Mouse (Mus musculus) forebrain, embryonic 16.5 days (tissue): Measurements from ENCODE around the gene Myo16. TPM values are rescaled to one million over a fixed set of nuclear protein-coding genes. Genes with fewer than 3 reads are reported as not detected.
A peak's percentile ranks its signal among the peaks of the same experiment; 100 is the strongest.

ENCODE experiments used
- ATAC-seq: fragments of 200-750 bp; cut with Nextera tagmentation; 2 replicates; pipeline ENCODE4 v1.8.0; 2017; ENCODE audit warnings: mild to moderate bottlenecking, moderate library complexity
- H3K27ac ChIP-seq: fragments of 300-500 bp; sonication (generic); 2 replicates; pipeline ENCODE4 v1.5.1; 2014; ENCODE audit warnings: low read length, control low read depth
- H3K27me3 ChIP-seq: fragments of 300-500 bp; sonication (generic); replicated peaks from 2 replicates; pipeline ENCODE4 v1.6.1; 2014; ENCODE audit warnings: low read length; ENCODE audit not compliant: control insufficient read depth, insufficient read depth
- H3K36me3 ChIP-seq: fragments of 300-500 bp; sonication (generic); 2 replicates; pipeline ENCODE4 v1.6.1; 2014; ENCODE audit not compliant: control insufficient read depth, insufficient read depth
- H3K4me1 ChIP-seq: fragments of 300-500 bp; sonication (generic); replicated peaks from 2 replicates; pipeline ENCODE4 v1.6.1; 2014; ENCODE audit warnings: low read length; ENCODE audit not compliant: control insufficient read depth, insufficient read depth
- H3K4me2 ChIP-seq: fragments of 300-500 bp; sonication (generic); 2 replicates; pipeline ENCODE4 v1.6.1; 2014; ENCODE audit warnings: mild to moderate bottlenecking, low read length, control low read depth
- H3K4me3 ChIP-seq: fragments of 300-500 bp; sonication (generic); replicated peaks from 2 replicates; pipeline ENCODE4 v1.5.1; 2014; ENCODE audit warnings: mild to moderate bottlenecking, low read length, control low read depth
- H3K9ac ChIP-seq: fragments of 300-500 bp; sonication (generic); replicated peaks from 2 replicates; pipeline ENCODE4 v1.6.1; 2014; ENCODE audit warnings: low read depth, low read length, control low read depth
- H3K9me3 ChIP-seq: fragments of 300-500 bp; sonication (generic); 2 replicates; pipeline ENCODE4 v1.6.1; 2016; ENCODE audit warnings: low read length; ENCODE audit not compliant: control insufficient read depth
- WGBS: fragments of 180-500 bp; shearing (Covaris S2); extraction: QIAGEN DNeasy Blood & Tissue Kit; methylation state at CpG from one replicate; pipeline ENCODE4 v1.1.7; 2014; 5-methylcytosine and 5-hydroxymethylcytosine counted together
- polyA plus RNA-seq: library from polyadenylated mRNA; unstranded; fragments of >200 nt; fragmentation: Nextera tagmentation; extraction: Ambion mirVana; gene quantifications from 2 replicates; pipeline ENCODE4 v1.2.1, GENCODE M21; 2015

Gene Myo16
- polyA plus RNA-seq, 1 experiment from 2014 or later: 5.8 TPM

DNA sequence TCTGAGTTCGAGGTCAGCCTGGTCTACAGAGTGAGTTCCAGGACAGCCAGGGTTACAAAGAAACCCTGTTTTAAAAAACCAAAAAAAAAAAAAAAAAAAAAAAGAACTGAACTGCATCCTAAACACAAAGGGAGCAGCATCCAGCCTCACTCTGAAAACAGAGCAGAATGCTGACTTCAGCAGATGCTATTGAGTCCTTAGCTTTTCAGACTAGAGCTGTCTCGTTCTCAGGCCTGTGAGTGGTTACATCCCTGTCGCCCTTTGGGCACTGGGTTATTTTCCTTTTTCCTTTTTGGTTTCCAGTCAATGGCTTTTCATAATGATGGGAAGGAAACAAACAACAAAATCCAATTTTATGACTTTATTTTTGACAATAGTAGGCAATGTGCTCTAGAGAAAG lies 61.3 kb downstream of the Myo16 start:
- no peak overlapping the region for H3K9ac ChIP-seq
- no peak overlapping the region for H3K4me2 ChIP-seq
- H3K9me3 ChIP-seq: no peaks in the 10 kb centered on the region
- H3K4me3 ChIP-seq: no peak overlapping the region
- H3K27me3 ChIP-seq: no peaks in the 10 kb centered on the region
- WGBS: 44% methylated on average over 3 of the region's 3 CpGs
- H3K4me1 ChIP-seq: no peaks in the 10 kb centered on the region
- H3K36me3 ChIP-seq: no peaks in the 10 kb centered on the region
- no peak overlapping the region for H3K27ac ChIP-seq
- no peak for ATAC-seq

DNA sequence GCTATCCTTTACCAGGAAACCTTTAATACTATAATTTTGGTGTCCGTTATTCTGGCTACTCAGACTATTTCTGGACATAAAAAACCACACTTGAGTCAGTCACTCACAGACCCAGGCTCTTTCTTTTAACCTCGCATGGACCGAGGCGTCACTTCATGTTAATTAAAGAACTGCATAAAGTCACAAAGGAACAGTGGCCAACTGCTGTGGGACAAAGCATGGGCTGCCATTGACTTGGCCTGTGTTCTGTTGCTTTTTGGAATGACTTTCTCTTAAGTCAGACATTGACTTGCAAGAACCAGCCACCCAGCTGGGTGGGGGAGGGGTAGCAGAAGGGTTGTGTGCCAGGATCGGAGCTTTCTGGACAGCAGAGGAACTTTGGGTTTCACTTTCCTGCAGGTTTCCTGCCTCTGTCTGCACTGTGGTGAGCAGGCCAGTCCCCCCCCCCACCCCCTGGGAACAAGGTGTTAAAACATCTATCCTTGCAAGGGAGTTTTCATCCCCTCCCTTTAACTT lies 66.1 kb downstream of the Myo16 start:
- WGBS: 68% methylated on average over 5 of the region's 5 CpGs

DNA sequence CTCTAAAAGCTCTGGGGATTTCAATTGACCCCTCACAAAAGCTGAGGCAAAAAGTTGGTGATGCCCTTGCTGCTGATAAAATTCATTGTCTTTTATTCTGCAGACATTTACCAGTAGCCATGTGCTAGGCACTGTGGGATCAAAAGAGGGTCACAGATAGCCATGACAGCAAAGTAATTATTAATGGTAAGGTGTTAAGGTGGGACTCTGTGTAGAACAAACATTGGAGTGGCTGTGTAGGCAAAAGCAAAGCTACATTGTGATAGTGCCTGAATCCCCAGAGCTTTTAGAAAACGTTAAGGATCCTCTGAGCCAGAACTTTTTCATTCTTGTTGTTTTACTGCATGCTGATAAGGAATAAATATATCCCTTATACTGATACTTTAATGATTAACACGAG lies 69.1 kb downstream of the Myo16 start:
- Histone ChIP-seq H3K4me3 (no peak overlapping the region), H3K9ac (no peak overlapping the region), H3K36me3 (no peaks in the 10 kb centered on the region), H3K27ac (no peak overlapping the region; the same call in 1 of the 2 replicates), H3K27me3 (no peaks in the 10 kb centered on the region), H3K4me2 (no peak overlapping the region), H3K4me1 (peaks cover 16% of the 10 kb centered on the region), H3K9me3 (no peaks in the 10 kb centered on the region)
- 68% methylated on average over 2 of the region's 2 CpGs for WGBS
- no peak for ATAC-seq

More for the DNA sequence above, 66.1 kb downstream of the Myo16 start:
- no peak overlapping the region for H3K4me2 ChIP-seq
- no peaks in the 10 kb centered on the region for H3K36me3 ChIP-seq
- peaks cover 16% of the 10 kb centered on the region for H3K4me1 ChIP-seq
- H3K27me3 ChIP-seq: no peaks in the 10 kb centered on the region
- no peak for ATAC-seq
- H3K4me3 ChIP-seq: no peak overlapping the region
- H3K9me3 ChIP-seq: no peaks in the 10 kb centered on the region
- H3K27ac ChIP-seq: no peak overlapping the region
- no peak overlapping the region for H3K9ac ChIP-seq

GRCm38 (mm10) chr8:10223528-10224194 lies 70.0 kb downstream of the Myo16 start:
- peak overlapping the region; percentile 16; the same call in 1 of the 2 replicates for H3K4me2 ChIP-seq
- peaks cover 16% of the 10 kb centered on the region for H3K4me1 ChIP-seq
- no peaks in the 10 kb centered on the region for H3K36me3 ChIP-seq
- H3K27ac ChIP-seq: peak overlapping the region; percentile 3; the same call in 1 of the 2 replicates
- no peak overlapping the region for H3K4me3 ChIP-seq
- 11% methylated on average over 6 of the region's 6 CpGs for WGBS
- ATAC-seq: peak; percentile 49
- no peak overlapping the region for H3K9ac ChIP-seq
- H3K27me3 ChIP-seq: no peaks in the 10 kb centered on the region
- no peaks in the 10 kb centered on the region for H3K9me3 ChIP-seq

- H3K4me1 ChIP-seq: peaks cover 16% of the 10 kb centered on the region
- no peaks in the 10 kb centered on the region for H3K36me3 ChIP-seq
- H3K9ac ChIP-seq: no peak overlapping the region
- no peaks in the 10 kb centered on the region for H3K9me3 ChIP-seq
- H3K27ac ChIP-seq: peak overlapping the region; percentile 14; the same call in 1 of the 2 replicates
- H3K4me2 ChIP-seq: peak overlapping the region; percentile 2
- H3K27me3 ChIP-seq: no peaks in the 10 kb centered on the region
- WGBS: 28% methylated on average over 10 of the region's 10 CpGs
- H3K4me3 ChIP-seq: no peak overlapping the region
- ATAC-seq: peak; percentile 88
These were observed 70.7 kb downstream of the Myo16 start for GRCm38 (mm10) chr8:10224305-10224971.

- ATAC-seq: no peak
- Histone ChIP-seq H3K9ac (no peak overlapping the region), H3K27ac (no peak overlapping the region), H3K27me3 (no peaks in the 10 kb centered on the region), H3K4me3 (no peak overlapping the region), H3K36me3 (no peaks in the 10 kb centered on the region), H3K4me1 (peaks cover 16% of the 10 kb centered on the region), H3K9me3 (no peaks in the 10 kb centered on the region), H3K4me2 (no peak overlapping the region)
- WGBS: 57% methylated on average over 2 of the region's 2 CpGs
These were observed 71.3 kb downstream of the Myo16 start for GRCm38 (mm10) chr8:10225018-10225417.

- no peaks in the 10 kb centered on the region for H3K27me3 ChIP-seq
- no peaks in the 10 kb centered on the region for H3K36me3 ChIP-seq
- H3K4me1 ChIP-seq: no peaks in the 10 kb centered on the region
- WGBS: 53% methylated on average over 8 of the region's 8 CpGs
- H3K9me3 ChIP-seq: no peaks in the 10 kb centered on the region
- H3K4me2 ChIP-seq: no peak overlapping the region
- no peak overlapping the region for H3K4me3 ChIP-seq
- no peak overlapping the region for H3K27ac ChIP-seq
- ATAC-seq: peak; percentile 37; the same call in 1 of the 2 replicates
- H3K9ac ChIP-seq: no peak overlapping the region
These were observed 77.1 kb downstream of the Myo16 start for GRCm38 (mm10) chr8:10230746-10231369.

DNA sequence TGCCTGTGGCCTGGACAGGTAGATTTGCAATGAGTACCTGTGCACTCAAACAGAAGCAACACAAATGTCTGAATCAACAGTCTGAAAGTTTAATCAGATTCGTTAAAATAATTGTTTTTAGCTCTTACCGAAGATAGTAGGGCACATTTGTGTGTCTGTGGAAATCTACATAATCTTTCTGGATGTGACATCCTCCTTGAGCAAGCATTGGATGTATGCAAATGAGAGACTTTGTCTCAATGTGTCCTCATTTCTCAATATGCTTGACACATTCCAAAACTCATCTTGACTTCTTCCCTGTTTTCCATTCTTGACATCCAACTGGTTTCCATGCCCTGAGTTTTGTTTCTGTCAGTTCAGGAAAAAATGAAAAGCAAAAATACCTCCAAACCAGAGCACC lies 80.8 kb downstream of the Myo16 start:
- H3K27me3 ChIP-seq: no peaks in the 10 kb centered on the region
- no peak overlapping the region for H3K9ac ChIP-seq
- H3K9me3 ChIP-seq: no peaks in the 10 kb centered on the region
- H3K4me1 ChIP-seq: no peaks in the 10 kb centered on the region
- no peak for ATAC-seq
- peak overlapping the region; percentile 53; the same call in 1 of the 2 replicates for H3K27ac ChIP-seq
- H3K36me3 ChIP-seq: no peaks in the 10 kb centered on the region
- no peak overlapping the region for H3K4me2 ChIP-seq
- WGBS: 77% methylated on average over 2 of the region's 2 CpGs
- no peak overlapping the region for H3K4me3 ChIP-seq

- no peaks in the 10 kb centered on the region for H3K4me1 ChIP-seq
- no peaks in the 10 kb centered on the region for H3K36me3 ChIP-seq
- H3K4me3 ChIP-seq: no peak overlapping the region
- 89% methylated on average over 3 of the region's 3 CpGs for WGBS
- H3K4me2 ChIP-seq: no peak overlapping the region
- H3K9ac ChIP-seq: no peak overlapping the region
- ATAC-seq: no peak
- no peaks in the 10 kb centered on the region for H3K9me3 ChIP-seq
- no peak overlapping the region for H3K27ac ChIP-seq
- H3K27me3 ChIP-seq: no peaks in the 10 kb centered on the region
These were observed 89.6 kb downstream of the Myo16 start for GRCm38 (mm10) chr8:10243344-10243743.
